Mouse (Mus musculus): ENCODE data around the gene Socs5. TPM values are rescaled to one million over a fixed set of nuclear protein-coding genes. Genes with fewer than 3 reads are reported as not detected.
A peak's percentile ranks its signal among the peaks of the same experiment; 100 is the strongest.

Socs5 gene
- polyA plus RNA-seq, 1 experiment from 2014 or later, result 10.8 TPM

DNA sequence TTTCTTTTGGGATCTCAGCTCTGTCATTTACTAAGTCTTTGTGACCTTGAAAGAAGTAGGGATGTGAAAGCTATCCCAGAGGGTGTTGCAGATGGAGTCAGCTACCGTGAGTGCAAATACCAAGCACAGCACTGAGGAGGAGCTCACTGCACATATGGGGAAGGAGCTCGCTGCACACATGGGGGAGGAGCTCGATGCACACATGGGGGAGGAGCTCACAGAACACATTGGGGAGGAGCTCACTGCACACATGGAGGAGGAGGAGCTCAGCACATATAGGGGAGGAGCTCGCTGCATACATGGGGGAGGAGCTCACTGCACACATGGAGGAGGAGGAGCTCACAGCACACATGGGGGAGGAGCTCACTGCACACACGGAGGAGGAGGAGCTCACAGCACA lies 4.4 kb upstream of the Socs5 start:
- H3K4me2 ChIP-seq (ENCODE audit: low read depth, low read length), result peak overlapping the region; percentile 8; the same call in 1 of the 2 replicates
- no peaks in the 10 kb centered on the region for H3K36me3 ChIP-seq (ENCODE audit: control insufficient read depth, insufficient read depth)
- H3K4me3 ChIP-seq (ENCODE audit: low read length), result no peak overlapping the region
- WGBS, result 64% methylated on average over 5 of the region's 5 CpGs
- peaks cover 12% of the 10 kb centered on the region; the same call in 1 of the 2 replicates for H3K4me1 ChIP-seq (ENCODE audit: control insufficient read depth, insufficient read depth, low read length)
- no peak for ATAC-seq (replicated peaks; ENCODE audit: extremely low read depth, insufficient read depth, low FRiP score)
- H3K27ac ChIP-seq (ENCODE audit: low read length), result no peak overlapping the region
- no peaks in the 10 kb centered on the region for H3K9me3 ChIP-seq (replicated peaks; ENCODE audit: control insufficient read depth, low read length)
- no peaks in the 10 kb centered on the region for H3K27me3 ChIP-seq (ENCODE audit: control insufficient read depth, insufficient read depth, low read length)
- no peak overlapping the region for H3K9ac ChIP-seq (ENCODE audit: low read length)

- Histone ChIP-seq H3K27ac (ENCODE audit: low read length) (no peak overlapping the region), H3K9ac (ENCODE audit: low read length) (no peak overlapping the region), H3K4me3 (ENCODE audit: low read length) (no peak overlapping the region), H3K4me1 (ENCODE audit: control insufficient read depth, insufficient read depth, low read length) (peaks cover 18% of the 10 kb centered on the region; the same call in 1 of the 2 replicates), H3K27me3 (ENCODE audit: control insufficient read depth, insufficient read depth, low read length) (no peaks in the 10 kb centered on the region), H3K4me2 (ENCODE audit: low read depth, low read length) (no peak overlapping the region), H3K36me3 (ENCODE audit: control insufficient read depth, insufficient read depth) (no peaks in the 10 kb centered on the region), H3K9me3 (replicated peaks; ENCODE audit: control insufficient read depth, low read length) (no peaks in the 10 kb centered on the region)
- 90% methylated on average over 4 of the region's 4 CpGs for WGBS
- no peak for ATAC-seq (replicated peaks; ENCODE audit: extremely low read depth, insufficient read depth, low FRiP score)
These were observed 3.2 kb upstream of the Socs5 start for GRCm38 (mm10) chr17:87104276-87104675.

GRCm38 (mm10) chr17:87105941-87106340 lies 1.5 kb upstream of the Socs5 start:
- Histone ChIP-seq H3K9me3 (replicated peaks; ENCODE audit: control insufficient read depth, low read length) (no peaks in the 10 kb centered on the region), H3K36me3 (ENCODE audit: control insufficient read depth, insufficient read depth) (no peaks in the 10 kb centered on the region), H3K4me2 (ENCODE audit: low read depth, low read length) (peak overlapping the region; percentile 90), H3K27me3 (ENCODE audit: control insufficient read depth, insufficient read depth, low read length) (no peaks in the 10 kb centered on the region), H3K4me1 (ENCODE audit: control insufficient read depth, insufficient read depth, low read length) (peaks cover 18% of the 10 kb centered on the region; the same call in 1 of the 2 replicates), H3K9ac (ENCODE audit: low read length) (no peak overlapping the region; the same call in 1 of the 2 replicates), H3K4me3 (ENCODE audit: low read length) (no peak overlapping the region), H3K27ac (ENCODE audit: low read length) (peak overlapping the region; percentile 76)
- ATAC-seq (replicated peaks; ENCODE audit: extremely low read depth, insufficient read depth, low FRiP score), result no peak
- WGBS, result 72% methylated on average over 7 of the region's 7 CpGs

GRCm38 (mm10) chr17:87106691-87107523 lies 572 bp upstream of the Socs5 start:
- H3K9me3 ChIP-seq (replicated peaks; ENCODE audit: control insufficient read depth, low read length), result no peaks in the 10 kb centered on the region
- ATAC-seq (replicated peaks; ENCODE audit: extremely low read depth, insufficient read depth, low FRiP score), result peak; percentile 98
- H3K9ac ChIP-seq (ENCODE audit: low read length), result peak overlapping the region; percentile 82
- H3K27me3 ChIP-seq (ENCODE audit: control insufficient read depth, insufficient read depth, low read length), result no peaks in the 10 kb centered on the region
- peak overlapping the region; percentile 80 for H3K4me3 ChIP-seq (ENCODE audit: low read length)
- H3K27ac ChIP-seq (ENCODE audit: low read length), result peak overlapping the region; percentile 76
- peaks cover 18% of the 10 kb centered on the region; the same call in 1 of the 2 replicates for H3K4me1 ChIP-seq (ENCODE audit: control insufficient read depth, insufficient read depth, low read length)
- no peaks in the 10 kb centered on the region for H3K36me3 ChIP-seq (ENCODE audit: control insufficient read depth, insufficient read depth)
- under 1% methylated on average over 42 of the region's 51 CpGs for WGBS
- H3K4me2 ChIP-seq (ENCODE audit: low read depth, low read length), result peak overlapping the region; percentile 90

DNA sequence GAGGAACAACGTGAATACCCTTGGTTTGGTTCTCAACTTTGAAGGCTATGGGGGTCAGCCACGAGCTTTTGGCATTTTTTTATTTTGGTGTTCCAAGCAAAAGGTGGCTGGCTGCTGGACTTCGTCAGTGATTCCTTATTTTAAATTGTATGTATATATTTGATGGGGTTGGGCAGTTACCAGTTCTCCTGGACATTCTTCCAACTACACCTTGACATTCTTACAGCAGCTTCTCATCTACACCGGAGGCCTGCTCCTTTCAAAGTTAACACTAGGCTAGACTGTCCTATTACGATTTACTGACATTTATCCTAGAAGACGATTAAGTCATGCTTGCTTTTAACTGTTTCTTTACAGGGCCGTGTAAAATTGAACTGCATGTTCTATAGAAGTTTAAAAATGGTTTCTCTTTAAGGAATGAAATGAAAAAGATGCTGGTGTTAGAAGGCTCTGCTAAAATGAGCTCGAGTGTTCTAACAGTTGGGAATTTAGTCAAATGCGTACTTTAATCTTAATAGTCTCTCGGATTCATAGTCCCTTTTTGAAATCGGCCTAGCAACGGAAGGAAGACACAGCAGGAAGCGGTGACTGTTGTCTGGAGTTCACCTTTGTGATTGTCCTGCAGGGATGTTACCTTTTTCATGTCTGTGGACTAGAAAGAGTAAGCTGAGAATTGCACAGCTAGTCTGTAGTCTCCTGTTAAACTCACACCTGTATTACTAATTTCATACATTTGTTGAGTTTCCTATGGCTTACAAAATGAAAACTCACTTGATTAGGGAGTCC lies 1.2 kb downstream of the Socs5 start:
- no peak for ATAC-seq (replicated peaks; ENCODE audit: extremely low read depth, insufficient read depth, low FRiP score)
- no peak overlapping the region; the same call in 1 of the 2 replicates for H3K27ac ChIP-seq (ENCODE audit: low read length)
- 47% methylated on average over 13 of the region's 13 CpGs for WGBS
- no peaks in the 10 kb centered on the region for H3K36me3 ChIP-seq (ENCODE audit: control insufficient read depth, insufficient read depth)
- peaks cover 15% of the 10 kb centered on the region; the same call in 1 of the 2 replicates for H3K4me1 ChIP-seq (ENCODE audit: control insufficient read depth, insufficient read depth, low read length)
- peak overlapping the region; percentile 90 for H3K4me2 ChIP-seq (ENCODE audit: low read depth, low read length)
- peak overlapping the region; percentile 82 for H3K9ac ChIP-seq (ENCODE audit: low read length)
- peak overlapping the region; percentile 80 for H3K4me3 ChIP-seq (ENCODE audit: low read length)
- no peaks in the 10 kb centered on the region for H3K9me3 ChIP-seq (replicated peaks; ENCODE audit: control insufficient read depth, low read length)
- no peaks in the 10 kb centered on the region for H3K27me3 ChIP-seq (ENCODE audit: control insufficient read depth, insufficient read depth, low read length)

- no peak overlapping the region for H3K9ac ChIP-seq (ENCODE audit: low read length)
- no peaks in the 10 kb centered on the region for H3K27me3 ChIP-seq (ENCODE audit: control insufficient read depth, insufficient read depth, low read length)
- no peak overlapping the region for H3K27ac ChIP-seq (ENCODE audit: low read length)
- H3K4me1 ChIP-seq (ENCODE audit: control insufficient read depth, insufficient read depth, low read length), result peaks cover 15% of the 10 kb centered on the region; the same call in 1 of the 2 replicates
- no peaks in the 10 kb centered on the region for H3K9me3 ChIP-seq (replicated peaks; ENCODE audit: control insufficient read depth, low read length)
- no peak for ATAC-seq (replicated peaks; ENCODE audit: extremely low read depth, insufficient read depth, low FRiP score)
- no peaks in the 10 kb centered on the region; the same call in 1 of the 2 replicates for H3K36me3 ChIP-seq (ENCODE audit: control insufficient read depth, insufficient read depth)
- H3K4me2 ChIP-seq (ENCODE audit: low read depth, low read length), result peak overlapping the region; percentile 23; the same call in 1 of the 2 replicates
- WGBS, result 73% methylated on average over 7 of the region's 7 CpGs
- no peak overlapping the region for H3K4me3 ChIP-seq (ENCODE audit: low read length)
These were observed 2.0 kb downstream of the Socs5 start for GRCm38 (mm10) chr17:87109504-87109903.

- Histone ChIP-seq H3K9ac (ENCODE audit: low read length) (no peak overlapping the region), H3K4me1 (ENCODE audit: control insufficient read depth, insufficient read depth, low read length) (peaks cover 10% of the 10 kb centered on the region; the same call in 1 of the 2 replicates), H3K27me3 (ENCODE audit: control insufficient read depth, insufficient read depth, low read length) (no peaks in the 10 kb centered on the region), H3K36me3 (ENCODE audit: control insufficient read depth, insufficient read depth) (no peaks in the 10 kb centered on the region; the same call in 1 of the 2 replicates), H3K4me2 (ENCODE audit: low read depth, low read length) (no peak overlapping the region), H3K27ac (ENCODE audit: low read length) (no peak overlapping the region), H3K4me3 (ENCODE audit: low read length) (no peak overlapping the region), H3K9me3 (replicated peaks; ENCODE audit: control insufficient read depth, low read length) (no peaks in the 10 kb centered on the region)
- 58% methylated on average over 5 of the region's 5 CpGs for WGBS
- ATAC-seq (replicated peaks; ENCODE audit: extremely low read depth, insufficient read depth, low FRiP score), result no peak
These were observed 5.5 kb downstream of the Socs5 start for GRCm38 (mm10) chr17:87112852-87113592.

DNA sequence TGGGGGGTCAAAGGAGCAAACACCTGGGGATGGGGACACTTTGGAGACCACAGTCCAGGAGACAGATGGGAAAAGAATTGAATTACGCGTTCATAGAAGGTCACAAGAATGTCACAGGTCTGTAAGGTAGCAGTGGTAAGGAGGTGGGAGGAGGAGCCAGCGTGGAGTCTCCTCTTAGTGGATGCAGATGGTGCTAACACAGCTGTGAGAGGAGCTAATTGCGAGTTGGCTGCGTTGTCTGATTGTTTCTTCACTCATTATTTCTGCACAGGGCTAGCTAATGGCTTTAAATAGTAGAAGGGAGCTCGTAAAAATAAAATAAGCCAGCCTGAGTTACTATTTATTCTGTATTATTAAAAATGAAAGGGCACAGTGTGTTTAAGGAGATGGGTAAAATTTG lies 8.1 kb downstream of the Socs5 start:
- H3K9me3 ChIP-seq (replicated peaks; ENCODE audit: control insufficient read depth, low read length), result no peaks in the 10 kb centered on the region
- H3K27ac ChIP-seq (ENCODE audit: low read length), result no peak overlapping the region
- peaks cover 4% of the 10 kb centered on the region; the same call in 1 of the 2 replicates for H3K4me1 ChIP-seq (ENCODE audit: control insufficient read depth, insufficient read depth, low read length)
- no peaks in the 10 kb centered on the region for H3K27me3 ChIP-seq (ENCODE audit: control insufficient read depth, insufficient read depth, low read length)
- no peak overlapping the region for H3K4me2 ChIP-seq (ENCODE audit: low read depth, low read length)
- H3K9ac ChIP-seq (ENCODE audit: low read length), result no peak overlapping the region
- 68% methylated on average over 6 of the region's 6 CpGs for WGBS
- H3K36me3 ChIP-seq (ENCODE audit: control insufficient read depth, insufficient read depth), result no peaks in the 10 kb centered on the region; the same call in 1 of the 2 replicates
- H3K4me3 ChIP-seq (ENCODE audit: low read length), result no peak overlapping the region
- no peak for ATAC-seq (replicated peaks; ENCODE audit: extremely low read depth, insufficient read depth, low FRiP score)
